Mouse (Mus musculus) embryonic facial prominence, embryonic 15.5 days (tissue): ENCODE measurements around the gene Cct4. TPM values are rescaled to one million over a fixed set of nuclear protein-coding genes. Genes with fewer than 3 reads are reported as not detected.

Experiments
- ATAC-seq: fragments of 200-750 bp; cut with Nextera tagmentation; 2 replicates; pipeline ENCODE4 v1.8.0; 2017; ENCODE audit warnings: low read depth, moderate TSS enrichment; ENCODE audit not compliant: insufficient number of reproducible peaks, low FRiP score, low TSS enrichment
- H3K27ac ChIP-seq: fragments of 300-500 bp; sonication (generic); replicated peaks from 2 replicates; pipeline ENCODE4 v1.5.1; 2015; ENCODE audit warnings: mild to moderate bottlenecking, inconsistent platforms
- H3K27me3 ChIP-seq: fragments of 300-500 bp; sonication (generic); 2 replicates; pipeline ENCODE4 v1.6.1; 2015; ENCODE audit warnings: inconsistent platforms
- H3K36me3 ChIP-seq: fragments of 300-500 bp; sonication (generic); 2 replicates; pipeline ENCODE4 v1.6.1; 2015; ENCODE audit warnings: mild to moderate bottlenecking, inconsistent platforms
- H3K4me1 ChIP-seq: fragments of 300-500 bp; sonication (generic); 2 replicates; pipeline ENCODE4 v1.6.1; 2015; ENCODE audit warnings: inconsistent platforms
- H3K4me2 ChIP-seq: fragments of 300-500 bp; sonication (generic); replicated peaks from 2 replicates; pipeline ENCODE4 v1.6.1; 2015; ENCODE audit warnings: mild to moderate bottlenecking, inconsistent platforms
- H3K4me3 ChIP-seq: fragments of 300-500 bp; sonication (generic); replicated peaks from 2 replicates; pipeline ENCODE4 v1.5.1; 2015; ENCODE audit warnings: mild to moderate bottlenecking, inconsistent platforms
- H3K9ac ChIP-seq: fragments of 300-500 bp; sonication (generic); 2 replicates; pipeline ENCODE4 v1.6.1; 2015; ENCODE audit warnings: inconsistent platforms
- H3K9me3 ChIP-seq: fragments of 300-500 bp; sonication (generic); replicated peaks from 2 replicates; pipeline ENCODE4 v1.6.1; 2016; ENCODE audit warnings: inconsistent platforms
- WGBS: fragments of 180-500 bp; shearing (Covaris S2); methylation state at CpG from one replicate; pipeline ENCODE4 v1.1.7; 2015; 5-methylcytosine and 5-hydroxymethylcytosine counted together
- polyA plus RNA-seq: library from polyadenylated mRNA; unstranded; fragments of >200 nt; fragmentation: Nextera tagmentation; extraction: Ambion mirVana; gene quantifications from 2 replicates; pipeline ENCODE4 v1.2.1, GENCODE M21; 2015

Cct4 gene
- polyA plus RNA-seq, 1 experiment from 2014 or later = 242 TPM

DNA sequence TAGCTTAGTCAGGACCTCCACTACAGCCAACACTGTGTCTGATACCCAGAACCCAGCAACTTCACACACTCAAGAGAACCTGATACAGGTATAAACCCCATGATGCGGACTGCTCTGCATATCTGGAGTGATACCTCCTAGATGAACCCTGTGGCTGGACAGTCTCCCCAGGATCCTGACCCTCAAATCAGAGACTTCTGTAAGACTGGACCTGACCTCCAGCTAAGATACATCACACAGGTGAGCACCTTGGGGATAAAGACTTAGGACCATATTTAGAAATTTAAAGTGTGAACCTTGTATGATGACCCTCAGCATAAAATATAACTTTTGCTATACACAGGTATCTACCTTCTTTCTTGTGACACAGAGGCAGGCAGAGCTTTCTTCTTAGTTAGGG, 19.8 kb upstream of the Cct4 start:
- Histone ChIP-seq H3K27me3 (no peaks in the 10 kb centered on the region), H3K9ac (no peak overlapping the region), H3K4me1 (peaks cover 6% of the 10 kb centered on the region; the same call in 1 of the 2 replicates), H3K9me3 (peaks cover 16% of the 10 kb centered on the region; the same call in 1 of the 2 replicates), H3K4me2 (no peak overlapping the region), H3K27ac (no peak overlapping the region), H3K4me3 (no peak overlapping the region), H3K36me3 (peaks cover 21% of the 10 kb centered on the region)
- no peak for ATAC-seq
- WGBS = 96% methylated on average over 1 of the region's 1 CpGs

DNA sequence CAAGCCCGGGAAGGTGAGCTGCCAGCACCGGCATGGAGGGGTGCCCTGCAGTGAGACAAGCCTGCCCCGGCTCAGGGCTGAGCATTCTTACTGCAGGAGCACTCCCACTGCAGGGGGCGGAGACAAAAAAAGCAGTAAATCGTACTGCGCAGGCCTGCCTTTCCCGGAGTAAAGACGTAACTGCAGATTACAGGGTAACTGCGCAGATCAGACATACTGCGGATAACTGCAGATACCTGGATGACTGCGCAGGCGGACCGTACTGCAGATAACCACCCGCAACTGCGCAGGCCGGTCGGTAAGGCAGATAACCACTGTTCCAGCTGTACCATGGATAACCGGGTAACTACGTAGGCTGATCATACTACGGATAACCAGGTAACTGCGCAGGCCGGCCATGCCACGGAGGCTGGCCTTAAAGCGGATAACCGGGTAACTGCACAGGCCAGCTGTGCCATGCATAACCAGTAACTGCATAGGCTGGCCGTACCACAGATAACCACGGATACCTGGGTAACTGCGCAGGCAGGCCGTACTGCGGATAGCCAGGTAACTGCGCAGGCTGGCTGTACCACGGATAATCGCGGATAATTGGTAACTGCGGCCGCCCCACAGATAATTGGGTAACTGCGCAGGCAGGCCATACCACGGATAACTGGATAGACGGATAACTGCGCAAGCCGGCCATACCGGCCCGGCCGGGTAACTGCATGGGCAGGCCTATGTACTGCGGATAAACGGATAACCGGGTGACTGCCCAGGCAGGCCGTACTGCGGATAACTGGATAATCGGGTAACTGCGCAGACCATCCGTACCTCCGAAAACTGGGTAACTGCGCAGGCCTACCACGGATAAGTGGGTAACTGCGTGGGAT, 18.2 kb upstream of the Cct4 start, which contains the start of gene Zrsr1:
Zrsr1 (plus strand) TSS at position 171 of the 875 bp plus-strand sequence.
- H3K4me2 ChIP-seq = peak within 1 kb of the TSS; percentile 56
- H3K4me3 ChIP-seq = peak within 1 kb of the TSS; percentile 58
- peaks cover 13% of the 10 kb centered on the region; the same call in 1 of the 2 replicates for H3K9me3 ChIP-seq
- ATAC-seq = peak; percentile 66
- H3K9ac ChIP-seq = peak within 1 kb of the TSS; percentile 54
- WGBS = 44% methylated on average over 56 of the region's 56 CpGs
- H3K4me1 ChIP-seq = peaks cover 14% of the 10 kb centered on the region
- H3K36me3 ChIP-seq = peaks cover 16% of the 10 kb centered on the region
- peak within 1 kb of the TSS; percentile 84 for H3K27ac ChIP-seq
- no peaks in the 10 kb centered on the region for H3K27me3 ChIP-seq

DNA sequence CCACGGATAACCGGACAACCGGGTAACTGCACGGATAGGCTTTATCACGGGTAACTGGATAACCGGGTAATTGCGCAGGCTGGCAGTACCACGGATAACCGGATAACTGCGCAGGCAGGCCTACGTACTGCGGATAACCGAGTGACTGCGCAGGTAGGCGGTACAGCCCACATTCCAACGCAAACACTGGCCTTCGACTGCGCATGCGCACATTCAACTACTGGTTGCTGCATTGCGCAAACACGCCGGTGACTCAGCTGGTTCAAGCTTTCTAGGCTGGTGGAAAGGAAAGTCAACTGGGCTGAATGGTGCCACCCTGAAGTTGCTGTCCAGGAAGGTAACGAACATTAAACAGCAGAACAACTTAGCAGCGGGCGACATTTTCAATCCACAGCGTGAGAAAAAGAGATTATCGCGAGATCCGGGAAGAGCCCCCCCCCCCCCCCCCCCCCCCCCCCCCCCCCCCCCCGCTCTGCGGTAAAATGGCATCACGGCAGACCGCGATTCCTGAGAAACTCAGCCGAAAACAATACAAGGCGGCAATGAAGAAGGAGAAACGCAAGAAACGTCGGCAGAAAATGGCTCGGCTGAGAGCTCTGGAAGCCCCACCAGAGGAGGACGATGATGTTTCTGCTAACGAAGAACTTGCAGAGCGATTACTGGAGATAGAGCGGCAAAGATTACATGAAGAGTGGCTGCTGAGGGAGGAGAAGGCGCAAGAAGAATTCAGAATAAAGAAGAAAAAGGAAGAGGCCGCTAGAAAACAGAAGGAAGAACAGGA, 17.4 kb upstream of the Cct4 start:
- Histone ChIP-seq H3K4me2 (peak overlapping the region; percentile 56), H3K27me3 (no peaks in the 10 kb centered on the region), H3K36me3 (peaks cover 16% of the 10 kb centered on the region), H3K9ac (peak overlapping the region; percentile 54), H3K27ac (peak overlapping the region; percentile 84), H3K9me3 (peaks cover 13% of the 10 kb centered on the region; the same call in 1 of the 2 replicates), H3K4me1 (peaks cover 14% of the 10 kb centered on the region), H3K4me3 (peak overlapping the region; percentile 58)
- peak; percentile 78 for ATAC-seq
- 46% methylated on average over 44 of the region's 46 CpGs for WGBS

DNA sequence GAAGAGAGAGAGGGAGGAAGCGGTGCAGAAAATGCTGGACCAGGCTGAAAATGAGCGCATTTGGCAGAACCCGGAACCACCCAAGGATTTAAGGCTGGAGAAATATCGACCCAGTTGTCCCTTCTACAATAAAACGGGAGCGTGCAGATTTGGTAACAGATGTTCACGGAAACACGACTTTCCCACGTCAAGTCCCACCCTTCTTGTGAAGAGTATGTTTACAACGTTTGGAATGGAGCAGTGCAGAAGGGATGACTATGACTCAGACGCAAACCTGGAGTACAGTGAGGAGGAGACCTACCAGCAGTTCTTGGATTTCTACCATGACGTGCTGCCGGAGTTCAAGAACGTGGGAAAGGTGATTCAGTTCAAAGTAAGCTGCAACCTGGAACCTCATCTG, 16.7 kb upstream of the Cct4 start:
- Histone ChIP-seq H3K9me3 (peaks cover 13% of the 10 kb centered on the region; the same call in 1 of the 2 replicates), H3K4me3 (peak overlapping the region; percentile 58), H3K36me3 (peaks cover 21% of the 10 kb centered on the region), H3K27me3 (no peaks in the 10 kb centered on the region), H3K27ac (peak overlapping the region; percentile 78; the same call in 1 of the 2 replicates), H3K4me2 (peak overlapping the region; percentile 49), H3K9ac (no peak overlapping the region), H3K4me1 (peaks cover 14% of the 10 kb centered on the region)
- no peak for ATAC-seq
- 52% methylated on average over 14 of the region's 14 CpGs for WGBS

DNA sequence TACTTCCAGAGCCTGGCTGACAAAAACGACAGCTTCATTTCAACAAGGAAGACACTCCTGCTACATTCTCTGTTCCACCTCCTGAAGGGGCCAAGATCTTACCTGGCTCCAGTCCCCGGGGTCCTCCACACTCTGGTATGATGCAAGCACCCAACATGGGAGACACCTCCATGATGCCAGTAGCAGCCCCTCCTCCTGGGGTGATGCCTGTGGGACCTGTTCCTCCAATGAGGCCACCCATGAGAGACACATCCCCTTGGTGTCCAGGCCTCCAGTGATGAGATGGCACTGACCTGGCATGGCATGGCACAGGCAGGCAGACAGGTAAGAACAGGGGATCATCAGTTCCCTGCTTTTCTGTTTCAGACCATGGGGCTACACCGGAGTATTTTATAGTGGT, 12.1 kb upstream of the Cct4 start:
- H3K4me2 ChIP-seq = no peak overlapping the region
- no peak overlapping the region for H3K4me3 ChIP-seq
- no peak overlapping the region for H3K9ac ChIP-seq
- no peaks in the 10 kb centered on the region for H3K9me3 ChIP-seq
- WGBS = 92% methylated on average over 3 of the region's 3 CpGs
- no peak overlapping the region for H3K27ac ChIP-seq
- ATAC-seq = no peak
- H3K27me3 ChIP-seq = no peaks in the 10 kb centered on the region
- peaks cover 19% of the 10 kb centered on the region for H3K36me3 ChIP-seq
- peaks cover 23% of the 10 kb centered on the region for H3K4me1 ChIP-seq

DNA sequence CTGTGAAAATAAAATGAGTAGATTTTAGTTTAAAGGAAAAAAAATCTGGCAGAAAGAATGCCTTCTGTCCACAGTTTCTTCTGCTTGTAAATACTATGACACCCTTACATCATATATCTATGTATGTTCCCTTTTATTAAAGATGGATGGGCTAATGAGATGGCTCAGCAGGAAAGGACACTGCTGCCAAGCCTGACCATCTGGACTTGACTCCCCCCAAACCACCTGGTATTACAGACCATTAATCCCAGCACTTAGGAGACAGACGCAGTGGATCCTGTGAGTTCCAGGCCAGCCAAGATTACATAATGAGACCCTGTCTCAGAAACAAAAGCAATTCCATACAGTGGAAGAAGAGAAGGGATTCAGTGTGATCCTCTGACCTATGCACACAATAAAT, 11.6 kb upstream of the Cct4 start:
- H3K4me3 ChIP-seq = no peak overlapping the region
- H3K4me1 ChIP-seq = peaks cover 23% of the 10 kb centered on the region
- H3K27me3 ChIP-seq = no peaks in the 10 kb centered on the region
- no peak overlapping the region for H3K27ac ChIP-seq
- WGBS = 69% methylated on average over 1 of the region's 1 CpGs
- peaks cover 14% of the 10 kb centered on the region for H3K36me3 ChIP-seq
- H3K9me3 ChIP-seq = no peaks in the 10 kb centered on the region
- H3K9ac ChIP-seq = no peak overlapping the region
- no peak overlapping the region for H3K4me2 ChIP-seq
- ATAC-seq = no peak

DNA sequence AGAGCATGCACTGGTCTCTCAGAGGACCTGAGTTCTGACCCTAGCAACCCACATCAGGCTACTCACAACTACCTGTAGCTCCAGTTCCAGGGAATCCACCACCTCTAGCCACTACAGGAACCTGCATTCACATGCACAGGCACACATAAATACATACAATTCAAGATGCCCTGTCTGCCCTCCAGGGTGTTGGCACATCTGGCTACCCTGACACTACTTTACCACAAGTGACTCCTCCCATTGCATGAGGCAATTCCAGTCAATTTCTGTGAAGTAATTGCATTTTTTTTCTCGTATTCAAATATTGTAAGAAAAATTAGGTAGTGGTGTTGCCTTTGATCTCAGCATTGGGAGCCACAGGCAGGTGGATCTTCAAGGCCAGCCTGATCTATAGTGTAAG, 11.1 kb upstream of the Cct4 start:
- Histone ChIP-seq H3K27me3 (no peaks in the 10 kb centered on the region), H3K27ac (no peak overlapping the region), H3K9ac (no peak overlapping the region), H3K36me3 (peaks cover 11% of the 10 kb centered on the region; the same call in 1 of the 2 replicates), H3K9me3 (no peaks in the 10 kb centered on the region), H3K4me2 (no peak overlapping the region), H3K4me3 (no peak overlapping the region), H3K4me1 (peaks cover 21% of the 10 kb centered on the region)
- WGBS = 89% methylated on average over 1 of the region's 1 CpGs
- no peak for ATAC-seq

DNA sequence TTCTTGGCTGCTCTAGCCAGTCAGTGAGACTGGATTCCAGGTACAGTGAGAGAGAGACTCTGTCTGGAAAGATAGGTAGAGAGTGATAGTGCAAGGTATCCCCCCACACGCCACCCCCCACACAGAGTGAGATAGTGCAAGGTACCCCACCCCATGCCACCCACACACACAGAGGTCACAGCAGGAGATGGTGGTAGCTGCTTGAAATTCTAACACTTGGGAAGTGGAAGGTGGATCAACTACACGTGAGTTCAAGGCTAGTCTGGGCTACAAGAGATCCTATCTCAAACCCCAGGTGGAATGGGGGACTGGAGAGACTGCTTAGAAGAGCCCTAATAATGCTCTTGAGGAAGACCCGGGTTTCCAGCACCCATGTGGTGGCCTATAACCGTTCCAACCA, 9.3 kb upstream of the Cct4 start:
- ATAC-seq = no peak
- Histone ChIP-seq H3K4me1 (peaks cover 15% of the 10 kb centered on the region), H3K9ac (peak overlapping the region; percentile 74; the same call in 1 of the 2 replicates), H3K9me3 (no peaks in the 10 kb centered on the region), H3K4me2 (peak overlapping the region; percentile 65), H3K27me3 (no peaks in the 10 kb centered on the region), H3K36me3 (peaks cover 9% of the 10 kb centered on the region; the same call in 1 of the 2 replicates), H3K4me3 (peak overlapping the region; percentile 80), H3K27ac (no peak overlapping the region)
- WGBS = 41% methylated on average over 4 of the region's 4 CpGs

DNA sequence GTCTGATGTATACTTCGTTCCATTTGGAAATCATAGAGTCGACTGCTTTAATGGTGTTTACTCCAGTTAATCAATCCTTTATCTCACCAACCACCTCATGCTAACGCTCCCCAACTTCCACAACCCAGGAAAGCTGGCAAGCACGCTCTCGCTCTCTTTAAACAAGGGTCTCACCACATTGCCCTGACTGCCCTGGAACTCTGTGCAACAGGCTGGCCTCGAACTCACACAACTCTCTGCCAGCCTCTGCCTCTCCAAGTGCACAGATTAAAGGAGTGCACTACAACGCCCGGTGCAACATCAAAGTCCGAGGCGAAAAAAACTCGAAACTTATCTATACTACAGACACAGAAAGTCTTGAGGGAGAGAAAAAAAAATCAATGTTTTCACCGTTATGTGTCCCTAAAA, 8.8 kb upstream of the Cct4 start:
- Histone ChIP-seq H3K4me3 (peak overlapping the region; percentile 80), H3K4me2 (peak overlapping the region; percentile 65), H3K9me3 (no peaks in the 10 kb centered on the region), H3K36me3 (peaks cover 9% of the 10 kb centered on the region; the same call in 1 of the 2 replicates), H3K4me1 (peaks cover 10% of the 10 kb centered on the region), H3K27me3 (no peaks in the 10 kb centered on the region), H3K9ac (peak overlapping the region; percentile 74), H3K27ac (peak overlapping the region; percentile 99)
- peak; percentile 59 for ATAC-seq
- 4% methylated on average over 12 of the region's 12 CpGs for WGBS

DNA sequence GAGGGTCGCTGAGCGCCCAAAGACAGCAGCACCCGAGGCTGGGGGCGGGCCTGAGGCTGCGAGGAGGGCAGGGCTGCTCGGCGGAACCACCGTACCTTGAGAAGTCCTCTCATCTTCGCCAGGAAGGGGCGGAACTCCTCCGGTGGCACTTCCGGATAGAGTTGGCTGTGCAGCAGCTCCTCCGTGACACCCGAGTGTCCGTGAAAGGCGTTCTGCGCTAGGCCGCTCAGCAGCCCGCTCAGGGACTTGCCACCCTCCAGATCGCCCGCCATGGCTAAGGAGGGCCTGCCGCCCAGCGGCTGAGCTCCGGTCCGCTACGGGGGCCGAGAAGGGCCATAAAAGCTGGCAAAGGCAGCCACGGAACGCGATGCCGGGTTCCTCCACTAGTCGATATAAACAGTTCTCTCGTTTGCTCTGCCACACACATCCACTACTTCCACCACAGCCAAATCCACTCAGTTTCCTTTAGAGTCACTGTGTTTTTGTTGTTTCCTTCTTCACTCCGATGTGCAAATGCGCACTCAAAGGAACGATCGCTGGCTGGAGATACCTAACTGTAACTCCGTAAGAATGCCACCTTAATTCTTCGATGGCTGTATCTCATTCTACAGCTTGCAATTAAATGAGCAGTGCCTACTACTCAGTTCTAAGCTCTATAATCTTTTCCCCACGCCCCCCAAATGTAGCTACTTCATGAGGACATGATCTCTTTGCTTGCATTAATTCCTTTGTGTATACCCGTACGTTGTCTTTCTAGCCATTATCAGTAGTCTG, 8.1 kb upstream of the Cct4 start, which contains the start of the genes Gm28048 and Commd1:
Gm28048 (minus strand) TSS at position 107 of the 774 bp plus-strand sequence.
Commd1 (minus strand) TSS at position 399 of the 774 bp plus-strand sequence.
- 3% methylated on average over 42 of the region's 42 CpGs for WGBS
- peaks cover 9% of the 10 kb centered on the region; the same call in 1 of the 2 replicates for H3K36me3 ChIP-seq
- peak within 1 kb of the TSS; percentile 74 for H3K9ac ChIP-seq
- peak within 1 kb of the TSS; percentile 99 for H3K27ac ChIP-seq
- peak; percentile 90 for ATAC-seq
- peak within 1 kb of the TSS; percentile 80 for H3K4me3 ChIP-seq
- H3K4me1 ChIP-seq = peaks cover 9% of the 10 kb centered on the region
- H3K9me3 ChIP-seq = no peaks in the 10 kb centered on the region
- peak within 1 kb of the TSS; percentile 65 for H3K4me2 ChIP-seq
- no peaks in the 10 kb centered on the region for H3K27me3 ChIP-seq
